Mouse (Mus musculus) bone marrow, adult 2 months (tissue): ENCODE results near the gene Timeless. TPM values are rescaled to one million over a fixed set of nuclear protein-coding genes. Genes with fewer than 3 reads are reported as not detected.
"Not testable (repeated sequence)": the region's sequence is repeated elsewhere in the genome, so short reads cannot be mapped to it uniquely, and the experiment has no call there.

Source experiments
- H3K27ac ChIP-seq: fragments of 200-500 bp; 2 replicates; pipeline ENCODE4 v1.5.1; 2012; ENCODE audit warnings: low read depth, mild to moderate bottlenecking, control low read depth, inconsistent platforms, low read length; ENCODE audit not compliant: control insufficient read depth, poor library complexity, insufficient read depth
- H3K4me1 ChIP-seq: fragments of 200-500 bp; 2 replicates; pipeline ENCODE4 v1.6.1; 2011; ENCODE audit warnings: low read length; ENCODE audit not compliant: control insufficient read depth, insufficient read depth
- H3K4me3 ChIP-seq: fragments of 200-500 bp; replicated peaks from 2 replicates; pipeline ENCODE3; 2011; ENCODE audit warnings: mild to moderate bottlenecking, low read depth, low read length, control low read depth; ENCODE audit not compliant: control insufficient read depth
- CTCF ChIP-seq: fragments of 200-500 bp; IDR thresholded peaks from 2 replicates; pipeline ENCODE4 v1.5.1; 2011; ENCODE audit warnings: low read length, control low read depth; ENCODE audit not compliant: control insufficient read depth, insufficient read depth
- POLR2A ChIP-seq: fragments of 200-500 bp; IDR thresholded peaks from 2 replicates; pipeline ENCODE4 v1.6.1; 2011; ENCODE audit warnings: low read depth, mild to moderate bottlenecking, control low read depth, low read length, borderline replicate concordance; ENCODE audit not compliant: control insufficient read depth
- WGBS: fragments of 180-500 bp; shearing (Covaris S2); methylation state at CpG from one replicate; pipeline ENCODE4 v1.1.7; 2018; 5-methylcytosine and 5-hydroxymethylcytosine counted together
- polyA plus RNA-seq: library from polyadenylated mRNA; stranded (reverse); fragments of >200 nt; gene quantifications from 2 replicates; pipeline ENCODE4 v1.2.4, GENCODE M21; 2011; ENCODE audit warnings: low replicate concordance; ENCODE audit not compliant: missing spikeins, insufficient read depth, insufficient read length

The Timeless gene
- polyA plus RNA-seq, 1 experiment: 61.1 TPM

DNA sequence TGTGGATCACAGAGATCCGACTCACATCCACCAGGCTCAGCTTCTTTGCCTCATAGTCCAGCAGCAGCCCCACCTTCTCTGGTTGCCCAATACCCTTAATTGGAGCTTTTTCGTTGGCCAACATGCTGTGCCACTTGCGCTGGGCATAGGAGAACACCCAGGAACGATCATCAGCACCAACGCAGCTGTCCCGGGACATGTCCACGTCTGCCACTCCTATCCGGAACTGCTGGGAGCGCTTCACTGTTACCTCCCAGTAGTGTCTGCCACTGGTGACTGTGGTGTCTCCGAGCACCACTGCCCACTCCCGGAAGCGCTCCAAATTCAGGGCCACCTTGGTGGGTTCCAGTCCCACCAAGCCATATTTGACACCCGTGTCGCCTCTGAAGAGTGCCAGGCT lies 20.9 kb upstream of the Timeless start:
- Histone ChIP-seq H3K4me3 (peak overlapping the region; percentile 81), H3K4me1 (no peaks in the 10 kb centered on the region; the same call in 1 of the 2 replicates), H3K27ac (no peak overlapping the region)
- WGBS: 12% methylated on average over 14 of the region's 14 CpGs
- no peak for TF ChIP-seq CTCF
- TF ChIP-seq POLR2A: no peak

GRCm38 (mm10) chr10:128211390-128212108 lies 20.3 kb upstream of the Timeless start, which contains the start of gene Spryd4:
Spryd4 (minus strand) TSS chr10:128211807.
- under 1% methylated on average over 30 of the region's 30 CpGs for WGBS
- Histone ChIP-seq H3K27ac (no peak within 1 kb of the TSS), H3K4me1 (no peaks in the 10 kb centered on the region; the same call in 1 of the 2 replicates), H3K4me3 (peak within 1 kb of the TSS; percentile 81)
- TF ChIP-seq POLR2A (peak; percentile 71), CTCF (no peak)

- Histone ChIP-seq H3K4me3 (peak overlapping the region; percentile 81), H3K4me1 (no peaks in the 10 kb centered on the region; the same call in 1 of the 2 replicates), H3K27ac (no peak overlapping the region)
- 44% methylated on average over 6 of the region's 6 CpGs for WGBS
- TF ChIP-seq CTCF: no peak
- no peak for TF ChIP-seq POLR2A
These were observed 19.7 kb upstream of the Timeless start for GRCm38 (mm10) chr10:128212148-128212547.

DNA sequence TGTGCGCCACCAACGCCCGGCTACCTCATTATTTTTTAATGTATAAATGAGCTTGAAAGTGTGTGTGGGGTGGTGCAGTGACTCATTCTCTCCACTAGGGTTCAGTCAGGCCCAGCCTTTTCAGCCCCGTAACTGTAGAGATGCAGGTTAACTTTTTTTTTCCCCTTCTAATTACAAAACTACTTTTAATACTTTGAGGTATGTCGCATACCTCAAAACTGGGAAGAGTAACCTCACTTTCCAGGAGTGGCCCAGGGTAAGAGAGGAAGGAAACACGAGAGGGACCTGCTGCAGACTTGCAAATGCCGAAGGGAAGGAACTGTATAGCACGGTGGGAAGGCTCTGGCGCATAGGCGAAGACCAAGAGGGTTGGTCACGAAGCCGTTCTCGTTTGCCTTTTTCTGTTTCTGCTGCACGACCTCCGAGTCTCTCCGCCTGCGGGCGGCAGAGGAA lies 19.0 kb upstream of the Timeless start:
- Histone ChIP-seq H3K27ac (peak overlapping the region; percentile 28; the same call in 1 of the 2 replicates), H3K4me1 (no peaks in the 10 kb centered on the region; the same call in 1 of the 2 replicates), H3K4me3 (peak overlapping the region; percentile 47)
- under 1% methylated on average over 18 of the region's 18 CpGs for WGBS
- TF ChIP-seq POLR2A (no peak), CTCF (peak; percentile 70)

- H3K4me1 ChIP-seq, H3K27ac ChIP-seq, H3K4me3 ChIP-seq: not testable (repeated sequence)
- WGBS: 90% methylated on average over 4 of the region's 4 CpGs
These were observed 17.8 kb upstream of the Timeless start for GRCm38 (mm10) chr10:128214112-128214511.

DNA sequence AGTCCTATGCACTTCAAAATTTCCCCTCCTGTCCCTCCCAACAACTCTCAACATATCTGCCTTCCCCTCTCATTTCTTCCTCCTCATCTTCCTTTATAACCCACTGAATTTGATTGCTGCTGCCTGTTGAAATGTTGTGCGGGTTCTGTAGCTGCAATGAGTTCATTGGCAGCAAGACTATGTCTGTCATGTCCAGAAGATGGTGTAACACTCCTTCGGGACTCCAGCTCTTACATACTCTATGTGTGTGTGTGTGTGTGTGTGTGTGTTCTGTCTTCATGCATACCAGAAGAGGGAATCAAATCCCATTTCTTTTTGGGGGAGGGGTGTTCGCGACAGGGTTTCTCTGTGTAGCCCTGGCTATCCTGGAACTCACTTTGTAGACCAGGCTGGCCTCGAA lies 16.9 kb upstream of the Timeless start:
- Histone ChIP-seq H3K4me1 (no peaks in the 10 kb centered on the region; the same call in 1 of the 2 replicates), H3K4me3 (no peak overlapping the region), H3K27ac (no peak overlapping the region)
- WGBS: 63% methylated on average over 5 of the region's 5 CpGs
- TF ChIP-seq POLR2A (no peak), CTCF (no peak)

GRCm38 (mm10) chr10:128218387-128219117 lies 13.3 kb upstream of the Timeless start:
- WGBS: 58% methylated on average over 18 of the region's 18 CpGs
- TF ChIP-seq POLR2A (no peak), CTCF (no peak)
- Histone ChIP-seq H3K4me3 (no peak overlapping the region), H3K27ac (peak overlapping the region; percentile 41), H3K4me1 (no peaks in the 10 kb centered on the region; the same call in 1 of the 2 replicates)

DNA sequence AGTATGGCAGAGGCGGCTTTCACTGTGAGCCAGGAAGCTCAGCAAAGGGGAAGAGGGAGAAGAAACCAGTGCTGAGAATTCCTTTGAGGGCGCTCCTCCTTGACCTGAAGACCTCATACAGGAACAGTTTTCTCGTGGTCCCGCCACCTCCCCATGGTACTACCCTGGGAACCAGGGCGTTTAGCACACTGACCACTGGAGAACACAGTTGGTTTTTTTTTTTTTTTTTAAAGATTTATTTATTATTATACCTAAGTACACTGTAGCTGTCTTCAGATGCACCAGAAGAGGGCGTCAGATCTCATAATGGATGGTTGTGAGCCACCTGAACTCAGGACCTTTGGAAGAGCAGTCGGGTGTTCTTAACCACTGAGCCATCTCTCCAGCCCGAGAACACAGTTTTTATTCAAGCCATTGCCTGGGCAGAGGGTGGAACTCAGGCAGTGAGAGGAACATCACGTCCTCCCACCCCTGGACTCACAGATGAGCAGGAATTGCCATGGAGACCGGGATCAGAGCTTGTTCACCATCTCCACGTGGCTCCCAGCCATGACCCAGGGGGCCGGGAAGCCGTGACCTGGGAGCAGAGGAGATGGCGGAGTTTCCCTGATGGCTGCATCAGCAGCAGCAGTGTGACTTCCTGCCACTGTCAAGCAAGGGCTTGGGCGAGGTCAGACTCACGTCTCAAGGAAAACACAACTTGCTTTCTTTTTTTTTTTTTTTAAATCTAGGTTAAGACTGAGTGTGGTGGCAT lies 10.2 kb upstream of the Timeless start:
- Histone ChIP-seq H3K4me1 (no peaks in the 10 kb centered on the region; the same call in 1 of the 2 replicates), H3K27ac (no peak overlapping the region), H3K4me3 (no peak overlapping the region)
- no peak for TF ChIP-seq CTCF
- no peak for TF ChIP-seq POLR2A
- 64% methylated on average over 16 of the region's 16 CpGs for WGBS
